In genomic region chr15:83215322-83216216, GRCm38 (mm10) we compare ENCODE assay signal across 9 mouse cellular contexts. TPM values are rescaled to one million over a fixed set of nuclear protein-coding genes. Genes with fewer than 3 reads are reported as not detected.
A peak's percentile ranks its signal among the peaks of the same experiment; 100 is the strongest.
DNase-seq lines count a peak whose midpoint lies in the region; ATAC-seq and TF ChIP-seq lines count a peak whose summit lies in the region.
"Had no signal": no experiment of that assay in that cellular context is flagged by ENCODE, and none has a peak within 500 bp of the region (broad histone marks: within the 10 kb centered on the region; RNA-seq: fewer than 3 reads in every experiment).

No protein-coding gene starts in this region.

- peak overlapping the region; percentile 97 for H3K27ac ChIP-seq in embryonic fibroblast, embryonic 13.5 days (ENCODE audit: insufficient read depth, low read length)
- peak overlapping the region; percentile 42 for H3K27ac ChIP-seq in intestine, postnatal 0 days (ENCODE audit: low read depth, low read length)

- no peak for TF ChIP-seq POLR2A in embryonic fibroblast, embryonic 13.5 days (IDR thresholded peaks at IDR 0.05; ENCODE audit: low read depth, low read length)

- H3K27me3 ChIP-seq in intestine, postnatal 0 days (replicated peaks; ENCODE audit: control insufficient read depth, insufficient read depth, low read length), result no peaks in the 10 kb centered on the region

- H3K36me3 ChIP-seq in intestine, postnatal 0 days (ENCODE audit: control insufficient read depth, insufficient read depth), result no peaks in the 10 kb centered on the region

- H3K4me2 ChIP-seq in intestine, postnatal 0 days (replicated peaks; ENCODE audit: low read depth), result no peak overlapping the region

- ATAC-seq in intestine, postnatal 0 days, result 0 out of 2 replicates have a peak, but pooled peaks have one; percentile 22
- no peak for ATAC-seq in erythroblast, adult 5-6 weeks (replicated peaks; ENCODE audit: low FRiP score, poor library complexity, severe bottlenecking)

- peak; percentile 81 for DNase-seq in kidney, postnatal 10 days
- no peak for DNase-seq in kidney, adult 11 months
- DNase-seq in retina, postnatal 1 day, result peak; percentile 51
- no peak for DNase-seq in urinary bladder, adult 2 months (ENCODE audit: low spot score)
- no peak for DNase-seq in adrenal gland, adult (ENCODE audit: inconsistent age in 2 of 2, low spot score in 1 of 2)

- no peaks in the 10 kb centered on the region for H3K9me3 ChIP-seq in intestine, postnatal 0 days (ENCODE audit: control insufficient read depth)

- H3K4me3 ChIP-seq in embryonic fibroblast, embryonic 13.5 days (ENCODE audit: insufficient read depth, low read length), result no peak overlapping the region
- H3K4me3 ChIP-seq in intestine, postnatal 0 days (ENCODE audit: low read depth, low read length), result no peak overlapping the region

- peaks cover 11% of the 10 kb centered on the region; the same call in 1 of the 2 replicates for H3K4me1 ChIP-seq in embryonic fibroblast, embryonic 13.5 days (ENCODE audit: control insufficient read depth, insufficient read depth, low read length)
- no peaks in the 10 kb centered on the region for H3K4me1 ChIP-seq in intestine, postnatal 0 days (replicated peaks; ENCODE audit: control insufficient read depth, insufficient read depth, low read length)

- no peak overlapping the region for H3K9ac ChIP-seq in intestine, postnatal 0 days (ENCODE audit: low read depth, low read length)

- TF ChIP-seq CTCF in embryonic fibroblast, embryonic 13.5 days (IDR thresholded peaks at IDR 0.05; ENCODE audit: borderline replicate concordance, insufficient read depth, low read length), result no peak
- no peak for TF ChIP-seq CTCF in intestine, postnatal 0 days (IDR thresholded peaks at IDR 0.05; ENCODE audit: low read depth)

- 47% methylated on average over 5 of the region's 5 CpGs for WGBS in intestine, postnatal 0 days

RNA-seq across cellular contexts. Expression of gene A4galt, which starts 36.0 kb away (rescaled TPM):
- 10.5 and 14.0 TPM in 2 replicates for polyA plus RNA-seq in embryonic fibroblast, embryonic 13.5 days (2011; ENCODE audit: insufficient read length, low read depth, missing spikeins)
- 8.1 and 8.6 TPM in 2 replicates for polyA plus RNA-seq in intestine, postnatal 0 days (2015; fragmentation: Nextera tagmentation; extraction: Ambion mirVana)
- polyA plus RNA-seq in urinary bladder, adult 2 months (2012; rRNA removed), result 98.2 and 126 TPM in 2 replicates
- total RNA-seq in erythroblast, adult 5-6 weeks (2015; ENCODE audit: low replicate concordance), result not detected in 2 replicates
- total RNA-seq in erythroblast, adult 5-6 weeks (2017; ENCODE audit: low replicate concordance), result 0.28 and 0.34 TPM in 2 replicates
- total RNA-seq: neutrophil, adult 5-6 weeks had no signal

RNA-seq across cellular contexts. Expression of gene Cyb5r3, which starts 43.2 kb away (rescaled TPM):
- 273 and 297 TPM in 2 replicates for polyA plus RNA-seq in embryonic fibroblast, embryonic 13.5 days (2011; ENCODE audit: insufficient read length, low read depth, missing spikeins)
- polyA plus RNA-seq in intestine, postnatal 0 days (2015; fragmentation: Nextera tagmentation; extraction: Ambion mirVana), result 117 and 126 TPM in 2 replicates
- polyA plus RNA-seq in urinary bladder, adult 2 months (2012; rRNA removed), result 131 and 197 TPM in 2 replicates
- total RNA-seq in erythroblast, adult 5-6 weeks (2015; ENCODE audit: low replicate concordance), result 71.7 and 84.2 TPM in 2 replicates
- total RNA-seq in erythroblast, adult 5-6 weeks (2017; ENCODE audit: low replicate concordance), result 40.7 and 52.0 TPM in 2 replicates

Comparison
In these comparisons a context has a peak if more than half of its experiments do, and no peak if none do; other contexts are left out.
1. DNase-seq: peak in kidney, postnatal 10 days (single experiment) and retina, postnatal 1 day (single experiment); none in kidney, adult 11 months (single experiment), urinary bladder, adult 2 months (single experiment) and adrenal gland, adult (0 of 2).